Comparison of ENCODE assay signal across 8 mouse cellular contexts in genomic region chr10:128742616-128743015, GRCm38 (mm10). TPM values are rescaled to one million over a fixed set of nuclear protein-coding genes. Genes with fewer than 3 reads are reported as not detected.
A peak's percentile ranks its signal among the peaks of the same experiment; 100 is the strongest.
DNase-seq lines count a peak whose midpoint lies in the region; ATAC-seq and TF ChIP-seq lines count a peak whose summit lies in the region.

No protein-coding gene starts in this region.

- no peaks in the 10 kb centered on the region for H3K9me3 ChIP-seq in forebrain, postnatal 0 days (ENCODE audit: low read length)
- H3K9me3 ChIP-seq in forebrain, embryonic 14.5 days (replicated peaks; ENCODE audit: control insufficient read depth, low read length), result no peaks in the 10 kb centered on the region
- H3K9me3 ChIP-seq in lung, embryonic 16.5 days (ENCODE audit: control insufficient read depth, low read length), result no peaks in the 10 kb centered on the region
- no peaks in the 10 kb centered on the region for H3K9me3 ChIP-seq in embryonic facial prominence, embryonic 10.5 days
- no peaks in the 10 kb centered on the region for H3K9me3 ChIP-seq in liver, embryonic 14.5 days (ENCODE audit: control insufficient read depth, low read length)

- H3K9ac ChIP-seq in forebrain, postnatal 0 days, result no peak overlapping the region
- no peak overlapping the region for H3K9ac ChIP-seq in forebrain, embryonic 14.5 days (ENCODE audit: low read length)
- peak overlapping the region; percentile 87; the same call in 1 of the 2 replicates for H3K9ac ChIP-seq in lung, embryonic 16.5 days (ENCODE audit: low read length)
- no peak overlapping the region for H3K9ac ChIP-seq in liver, embryonic 14.5 days (replicated peaks)

- no peak for TF ChIP-seq CTCF in forebrain, postnatal 0 days (IDR thresholded peaks at IDR 0.05; ENCODE audit: low read depth)
- TF ChIP-seq CTCF in liver, embryonic 14.5 days (IDR thresholded peaks at IDR 0.05; ENCODE audit: low read depth), result no peak

- WGBS in forebrain, postnatal 0 days, result 38% methylated on average over 4 of the region's 4 CpGs
- 41% methylated on average over 4 of the region's 4 CpGs for WGBS in forebrain, embryonic 14.5 days
- WGBS in lung, embryonic 16.5 days, result 19% methylated on average over 4 of the region's 4 CpGs
- 45% methylated on average over 4 of the region's 4 CpGs for WGBS in embryonic facial prominence, embryonic 10.5 days
- 36% methylated on average over 4 of the region's 4 CpGs for WGBS in liver, embryonic 14.5 days (ENCODE audit: insufficient replicate concordance)

- no peak for TF ChIP-seq EP300 in liver, embryonic 14.5 days (IDR thresholded peaks at IDR 0.05; ENCODE audit: low read depth)

- no peak overlapping the region for H3K27ac ChIP-seq in forebrain, postnatal 0 days (ENCODE audit: low read depth, low read length)
- H3K27ac ChIP-seq in forebrain, embryonic 14.5 days (ENCODE audit: low read depth, low read length), result no peak overlapping the region
- no peak overlapping the region for H3K27ac ChIP-seq in lung, embryonic 16.5 days (ENCODE audit: low read length)
- H3K27ac ChIP-seq in embryonic facial prominence, embryonic 10.5 days (replicated peaks), result no peak overlapping the region
- no peak overlapping the region for H3K27ac ChIP-seq in liver, embryonic 14.5 days

- H3K4me3 ChIP-seq in forebrain, postnatal 0 days (ENCODE audit: low read depth, low read length), result no peak overlapping the region
- no peak overlapping the region for H3K4me3 ChIP-seq in forebrain, embryonic 14.5 days (ENCODE audit: low read depth, low read length)
- peak overlapping the region; percentile 78 for H3K4me3 ChIP-seq in lung, embryonic 16.5 days (ENCODE audit: low read length)
- peak overlapping the region; percentile 77 for H3K4me3 ChIP-seq in embryonic facial prominence, embryonic 10.5 days
- H3K4me3 ChIP-seq in liver, embryonic 14.5 days (ENCODE audit: insufficient read depth in 1 of 2, low read depth in 2 of 2, low read length in 2 of 2), result peak overlapping the region in 1 of 2 experiments; percentile 42; a peak in 2 of 4 replicates

- peaks cover 15% of the 10 kb centered on the region; the same call in 1 of the 2 replicates for H3K27me3 ChIP-seq in forebrain, postnatal 0 days (ENCODE audit: insufficient read depth, low read length)
- H3K27me3 ChIP-seq in forebrain, embryonic 14.5 days (replicated peaks; ENCODE audit: control insufficient read depth, insufficient read depth, low read length), result peaks cover 29% of the 10 kb centered on the region
- H3K27me3 ChIP-seq in lung, embryonic 16.5 days (ENCODE audit: control insufficient read depth, insufficient read depth, low read depth, low read length), result no peaks in the 10 kb centered on the region
- peaks cover 58% of the 10 kb centered on the region for H3K27me3 ChIP-seq in embryonic facial prominence, embryonic 10.5 days (replicated peaks; ENCODE audit: low read depth, poor library complexity, severe bottlenecking)
- H3K27me3 ChIP-seq in liver, embryonic 14.5 days (ENCODE audit: control insufficient read depth, insufficient read depth, low read length), result peaks cover 39% of the 10 kb centered on the region

- H3K4me1 ChIP-seq in forebrain, postnatal 0 days (ENCODE audit: insufficient read depth), result peaks cover 12% of the 10 kb centered on the region
- peaks cover 9% of the 10 kb centered on the region; the same call in 1 of the 2 replicates for H3K4me1 ChIP-seq in forebrain, embryonic 14.5 days (ENCODE audit: control insufficient read depth, insufficient read depth, low read length)
- H3K4me1 ChIP-seq in lung, embryonic 16.5 days (replicated peaks; ENCODE audit: control insufficient read depth, insufficient read depth, low read length), result peaks cover 30% of the 10 kb centered on the region
- H3K4me1 ChIP-seq in embryonic facial prominence, embryonic 10.5 days, result peaks cover 36% of the 10 kb centered on the region
- peaks cover under 1 to 30% of the 10 kb centered on the region in 2 experiments for H3K4me1 ChIP-seq in liver, embryonic 14.5 days (replicated peaks; ENCODE audit: control insufficient read depth in 2 of 2, insufficient read depth in 2 of 2, low read length in 1 of 2)

- DNase-seq in forebrain, postnatal 0 days, result no peak
- no peak for DNase-seq in forebrain, embryonic 14.5 days (ENCODE audit: low spot score)
- no peak for DNase-seq in lung, postnatal 4 days
- peak; percentile 13 for DNase-seq in embryonic facial prominence, embryonic 10.5 days (ENCODE audit: low spot score)
- DNase-seq in liver, embryonic 14.5 days (ENCODE audit: low read depth in 3 of 3, low spot score in 3 of 3), result no peak
- no peak for DNase-seq in cerebellum, adult 9-11 months

- ATAC-seq in forebrain, postnatal 0 days, result no peak
- no peak for ATAC-seq in forebrain, embryonic 14.5 days
- ATAC-seq in lung, embryonic 16.5 days (ENCODE audit: low read depth), result no peak
- no peak for ATAC-seq in liver, embryonic 14.5 days (ENCODE audit: insufficient read depth)
- ATAC-seq in frontal cortex, adult (ENCODE audit: low TSS enrichment), result no peak

- no peaks in the 10 kb centered on the region for H3K36me3 ChIP-seq in forebrain, postnatal 0 days (ENCODE audit: insufficient read depth)
- H3K36me3 ChIP-seq in forebrain, embryonic 14.5 days (ENCODE audit: control insufficient read depth, insufficient read depth, low read length), result no peaks in the 10 kb centered on the region
- H3K36me3 ChIP-seq in lung, embryonic 16.5 days (ENCODE audit: control insufficient read depth, insufficient read depth, low read length), result no peaks in the 10 kb centered on the region
- no peaks in the 10 kb centered on the region for H3K36me3 ChIP-seq in embryonic facial prominence, embryonic 10.5 days (replicated peaks)
- no peaks in the 10 kb centered on the region for H3K36me3 ChIP-seq in liver, embryonic 14.5 days (replicated peaks; ENCODE audit: control insufficient read depth, insufficient read depth, low read depth)

- peak overlapping the region; percentile 97; the same call in 1 of the 2 replicates for H3K4me2 ChIP-seq in forebrain, postnatal 0 days (ENCODE audit: low read depth)
- no peak overlapping the region for H3K4me2 ChIP-seq in forebrain, embryonic 14.5 days (ENCODE audit: low read length)
- H3K4me2 ChIP-seq in lung, embryonic 16.5 days (ENCODE audit: low read depth, low read length), result peak overlapping the region; percentile 95
- peak overlapping the region; percentile 60 for H3K4me2 ChIP-seq in liver, embryonic 14.5 days (ENCODE audit: low read depth)

RNA-seq across cellular contexts. Expression of gene Dgka, which starts 2.0 kb away (rescaled TPM):
- total RNA-seq in forebrain, postnatal 0 days (2014; rRNA removed), result 5.6 and 7.2 TPM in 2 replicates
- polyA plus RNA-seq in forebrain, postnatal 0 days (2015; fragmentation: Nextera tagmentation; extraction: Ambion mirVana), result 4.3 and 4.8 TPM in 2 replicates
- polyA plus RNA-seq in forebrain, embryonic 14.5 days (2014; fragmentation: Nextera tagmentation; extraction: Ambion mirVana), result 3.8 and 4.5 TPM in 2 replicates
- polyA plus RNA-seq in lung, embryonic 16.5 days (2015; fragmentation: Nextera tagmentation; extraction: Ambion mirVana), result 12.2 and 13.9 TPM in 2 replicates
- 5.2 and 6.3 TPM in 2 replicates for polyA plus RNA-seq in embryonic facial prominence, embryonic 10.5 days (2016; fragmentation: Nextera tagmentation; extraction: Ambion mirVana)
- 1.4 and 1.6 TPM in 2 replicates for polyA plus RNA-seq in liver, embryonic 14.5 days (2012; rRNA removed)
- 2.0 and 2.1 TPM in 2 replicates for polyA plus RNA-seq in liver, embryonic 14.5 days (2014; fragmentation: Nextera tagmentation; extraction: Ambion mirVana)

RNA-seq across cellular contexts. Expression of gene Pym1, which starts 5.1 kb away (rescaled TPM):
- 67.7 and 68.4 TPM in 2 replicates for total RNA-seq in forebrain, postnatal 0 days (2014; rRNA removed)
- 51.6 and 61.2 TPM in 2 replicates for polyA plus RNA-seq in forebrain, postnatal 0 days (2015; fragmentation: Nextera tagmentation; extraction: Ambion mirVana)
- 48.4 and 55.4 TPM in 2 replicates for polyA plus RNA-seq in forebrain, embryonic 14.5 days (2014; fragmentation: Nextera tagmentation; extraction: Ambion mirVana)
- polyA plus RNA-seq in lung, embryonic 16.5 days (2015; fragmentation: Nextera tagmentation; extraction: Ambion mirVana), result 32.7 and 35.1 TPM in 2 replicates
- 56.6 and 60.0 TPM in 2 replicates for polyA plus RNA-seq in embryonic facial prominence, embryonic 10.5 days (2016; fragmentation: Nextera tagmentation; extraction: Ambion mirVana)
- polyA plus RNA-seq in liver, embryonic 14.5 days (2012; rRNA removed), result 14.2 and 19.5 TPM in 2 replicates
- polyA plus RNA-seq in liver, embryonic 14.5 days (2014; fragmentation: Nextera tagmentation; extraction: Ambion mirVana), result 12.4 and 15.3 TPM in 2 replicates

RNA-seq across cellular contexts. Expression of gene Cdk2, which starts 37.8 kb away (rescaled TPM):
- 8.5 and 10.0 TPM in 2 replicates for total RNA-seq in forebrain, postnatal 0 days (2014; rRNA removed)
- polyA plus RNA-seq in forebrain, postnatal 0 days (2015; fragmentation: Nextera tagmentation; extraction: Ambion mirVana), result 9.9 and 10.3 TPM in 2 replicates
- polyA plus RNA-seq in forebrain, embryonic 14.5 days (2014; fragmentation: Nextera tagmentation; extraction: Ambion mirVana), result 41.0 and 43.8 TPM in 2 replicates
- 101 and 105 TPM in 2 replicates for polyA plus RNA-seq in lung, embryonic 16.5 days (2015; fragmentation: Nextera tagmentation; extraction: Ambion mirVana)
- 124 and 130 TPM in 2 replicates for polyA plus RNA-seq in embryonic facial prominence, embryonic 10.5 days (2016; fragmentation: Nextera tagmentation; extraction: Ambion mirVana)
- polyA plus RNA-seq in liver, embryonic 14.5 days (2012; rRNA removed), result 38.8 and 40.7 TPM in 2 replicates
- polyA plus RNA-seq in liver, embryonic 14.5 days (2014; fragmentation: Nextera tagmentation; extraction: Ambion mirVana), result 51.8 and 56.6 TPM in 2 replicates

RNA-seq across cellular contexts. Expression of gene Pmel, which starts 38.6 kb away (rescaled TPM):
- total RNA-seq in forebrain, postnatal 0 days (2014; rRNA removed), result 0.85 and 1.2 TPM in 2 replicates
- polyA plus RNA-seq in forebrain, postnatal 0 days (2015; fragmentation: Nextera tagmentation; extraction: Ambion mirVana), result 0.67 and 0.86 TPM in 2 replicates
- 0.27 and 0.83 TPM in 2 replicates for polyA plus RNA-seq in forebrain, embryonic 14.5 days (2014; fragmentation: Nextera tagmentation; extraction: Ambion mirVana)
- 2.1 and 2.2 TPM in 2 replicates for polyA plus RNA-seq in lung, embryonic 16.5 days (2015; fragmentation: Nextera tagmentation; extraction: Ambion mirVana)
- polyA plus RNA-seq in embryonic facial prominence, embryonic 10.5 days (2016; fragmentation: Nextera tagmentation; extraction: Ambion mirVana), result 8.6 and 17.3 TPM in 2 replicates
- polyA plus RNA-seq in liver, embryonic 14.5 days (2012; rRNA removed), result 0.27 and 0.31 TPM in 2 replicates
- 0.20 and 0.50 TPM in 2 replicates for polyA plus RNA-seq in liver, embryonic 14.5 days (2014; fragmentation: Nextera tagmentation; extraction: Ambion mirVana)

RNA-seq across cellular contexts. Expression of gene Rab5b, which starts 46.6 kb away (rescaled TPM):
- 133 TPM in 2 replicates for total RNA-seq in forebrain, postnatal 0 days (2014; rRNA removed)
- 104 and 118 TPM in 2 replicates for polyA plus RNA-seq in forebrain, postnatal 0 days (2015; fragmentation: Nextera tagmentation; extraction: Ambion mirVana)
- polyA plus RNA-seq in forebrain, embryonic 14.5 days (2014; fragmentation: Nextera tagmentation; extraction: Ambion mirVana), result 89.4 and 98.8 TPM in 2 replicates
- 87.9 and 90.6 TPM in 2 replicates for polyA plus RNA-seq in lung, embryonic 16.5 days (2015; fragmentation: Nextera tagmentation; extraction: Ambion mirVana)
- polyA plus RNA-seq in embryonic facial prominence, embryonic 10.5 days (2016; fragmentation: Nextera tagmentation; extraction: Ambion mirVana), result 64.4 and 70.4 TPM in 2 replicates
- 17.8 and 19.3 TPM in 2 replicates for polyA plus RNA-seq in liver, embryonic 14.5 days (2012; rRNA removed)
- 24.5 and 26.2 TPM in 2 replicates for polyA plus RNA-seq in liver, embryonic 14.5 days (2014; fragmentation: Nextera tagmentation; extraction: Ambion mirVana)

Comparison
In these comparisons a context has a peak if more than half of its experiments do, and no peak if none do; other contexts are left out.
1. H3K4me3 ChIP-seq: peak in lung, embryonic 16.5 days (single experiment) and embryonic facial prominence, embryonic 10.5 days (single experiment); none in forebrain, postnatal 0 days (single experiment) and forebrain, embryonic 14.5 days (single experiment).